Mouse (Mus musculus): ENCODE measurements around the gene Plekha7. TPM values are rescaled to one million over a fixed set of nuclear protein-coding genes. Genes with fewer than 3 reads are reported as not detected.

Gene Plekha7
- polyA plus RNA-seq, 1 experiment: not detected

DNA sequence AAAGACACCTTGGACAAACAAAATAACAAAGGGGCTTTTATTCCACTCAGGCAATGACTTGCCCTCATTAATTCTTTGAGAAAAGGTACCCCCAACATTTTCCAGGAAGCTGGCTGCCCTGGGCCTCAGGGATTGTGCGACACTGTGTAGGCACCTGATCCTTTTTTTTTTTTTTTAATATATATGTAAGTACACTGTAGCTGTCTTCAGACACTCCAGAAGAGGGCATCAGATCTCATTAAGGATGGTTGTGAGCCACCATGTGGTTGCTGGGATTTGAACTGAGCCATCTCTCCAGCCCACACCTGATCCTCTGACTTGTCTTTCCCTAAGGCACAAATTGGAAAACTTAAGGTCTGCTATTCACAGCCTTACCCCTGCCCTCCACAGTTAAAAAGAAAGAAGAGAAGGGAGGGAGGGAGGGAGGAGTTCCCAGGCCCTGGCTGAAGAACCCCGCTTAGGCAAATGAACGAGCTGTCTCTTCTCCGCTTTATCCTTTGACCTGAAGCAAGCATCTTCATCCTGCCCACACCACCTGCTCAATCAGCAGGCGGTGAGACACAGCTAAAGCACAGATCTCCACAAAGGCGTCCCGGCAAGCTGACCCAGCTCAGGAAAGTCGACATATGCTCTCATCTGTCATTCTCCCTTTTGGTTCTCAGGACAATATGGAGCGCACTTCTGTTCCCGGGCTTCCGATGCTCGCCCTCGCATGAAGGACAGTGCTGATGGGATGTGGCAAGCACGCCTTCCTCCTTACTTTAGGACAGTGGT, 85.0 kb downstream of the Plekha7 start:
- no peak for TF ChIP-seq POLR2A (IDR thresholded peaks at IDR 0.05; ENCODE audit: insufficient read depth, low read depth, low read length)
- Histone ChIP-seq H3K4me1 (ENCODE audit: control insufficient read depth, insufficient read depth, low read length) (peaks cover 4% of the 10 kb centered on the region; the same call in 1 of the 2 replicates), H3K27ac (ENCODE audit: insufficient read depth, low read depth, low read length) (no peak overlapping the region), H3K4me3 (ENCODE audit: insufficient read depth, low read depth, low read length) (no peak overlapping the region)
- WGBS: 79% methylated on average over 14 of the region's 14 CpGs

- WGBS: 59% methylated on average over 8 of the region's 8 CpGs
- TF ChIP-seq CTCF (IDR thresholded peaks at IDR 0.05; ENCODE audit: insufficient read depth, low read depth, low read length): no peak
- H3K27ac ChIP-seq (ENCODE audit: insufficient read depth, low read depth, low read length): no peak overlapping the region
Measured at GRCm38 (mm10) chr7:116222288-116223009, 85.7 kb downstream of the Plekha7 start.

GRCm38 (mm10) chr7:116221883-116222282, 86.3 kb downstream of the Plekha7 start:
- 43% methylated on average over 7 of the region's 7 CpGs for WGBS
- no peak overlapping the region for H3K4me3 ChIP-seq (ENCODE audit: insufficient read depth, low read depth, low read length)
- no peak overlapping the region for H3K27ac ChIP-seq (ENCODE audit: insufficient read depth, low read depth, low read length)
- H3K4me1 ChIP-seq (ENCODE audit: control insufficient read depth, insufficient read depth, low read length): peaks cover 3% of the 10 kb centered on the region; the same call in 1 of the 2 replicates
- no peak for TF ChIP-seq CTCF (IDR thresholded peaks at IDR 0.05; ENCODE audit: insufficient read depth, low read depth, low read length)
- no peak for TF ChIP-seq POLR2A (IDR thresholded peaks at IDR 0.05; ENCODE audit: insufficient read depth, low read depth, low read length)

More at GRCm38 (mm10) chr7:116222288-116223009, 85.7 kb downstream of the Plekha7 start:
- H3K4me1 ChIP-seq (ENCODE audit: control insufficient read depth, insufficient read depth, low read length): peaks cover 4% of the 10 kb centered on the region; the same call in 1 of the 2 replicates
- no peak overlapping the region for H3K4me3 ChIP-seq (ENCODE audit: insufficient read depth, low read depth, low read length)

GRCm38 (mm10) chr7:116220103-116220707, 88.0 kb downstream of the Plekha7 start:
- WGBS: 89% methylated on average over 12 of the region's 12 CpGs
- Histone ChIP-seq H3K4me1 (ENCODE audit: control insufficient read depth, insufficient read depth, low read length) (no peaks in the 10 kb centered on the region; the same call in 1 of the 2 replicates), H3K4me3 (ENCODE audit: insufficient read depth, low read depth, low read length) (no peak overlapping the region), H3K27ac (ENCODE audit: insufficient read depth, low read depth, low read length) (no peak overlapping the region)
- TF ChIP-seq POLR2A (IDR thresholded peaks at IDR 0.05; ENCODE audit: insufficient read depth, low read depth, low read length) (no peak), CTCF (IDR thresholded peaks at IDR 0.05; ENCODE audit: insufficient read depth, low read depth, low read length) (no peak)

- WGBS: 93% methylated on average over 7 of the region's 7 CpGs
- TF ChIP-seq CTCF (IDR thresholded peaks at IDR 0.05; ENCODE audit: insufficient read depth, low read depth, low read length) (no peak), POLR2A (IDR thresholded peaks at IDR 0.05; ENCODE audit: insufficient read depth, low read depth, low read length) (no peak)
- Histone ChIP-seq H3K4me1 (ENCODE audit: control insufficient read depth, insufficient read depth, low read length) (no peaks in the 10 kb centered on the region; the same call in 1 of the 2 replicates), H3K27ac (ENCODE audit: insufficient read depth, low read depth, low read length) (no peak overlapping the region), H3K4me3 (ENCODE audit: insufficient read depth, low read depth, low read length) (no peak overlapping the region)
Measured at GRCm38 (mm10) chr7:116217747-116218146, 90.4 kb downstream of the Plekha7 start.

DNA sequence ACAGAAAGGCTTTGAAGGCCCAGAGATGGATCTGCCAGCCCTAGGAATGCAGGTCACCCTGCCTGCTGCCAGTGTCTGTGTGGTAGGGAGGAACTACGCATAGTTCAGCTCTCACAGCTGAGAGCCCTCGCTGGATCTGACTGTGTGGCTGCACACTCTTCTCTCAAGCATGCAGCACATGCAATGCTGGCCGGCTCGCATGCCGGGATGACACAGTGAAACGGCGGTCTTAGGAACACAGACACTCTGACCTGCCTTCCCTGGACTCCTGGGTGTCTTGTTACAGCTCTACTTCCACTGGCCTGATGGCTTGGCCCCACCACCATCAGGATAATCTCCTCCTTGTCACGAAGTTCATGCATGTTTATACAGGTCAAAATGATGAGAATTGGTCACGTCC, 96.3 kb downstream of the Plekha7 start:
- Histone ChIP-seq H3K4me1 (ENCODE audit: control insufficient read depth, insufficient read depth, low read length) (peaks cover 13% of the 10 kb centered on the region), H3K4me3 (ENCODE audit: insufficient read depth, low read depth, low read length) (no peak overlapping the region), H3K27ac (ENCODE audit: insufficient read depth, low read depth, low read length) (no peak overlapping the region)
- 66% methylated on average over 9 of the region's 9 CpGs for WGBS
- no peak for TF ChIP-seq POLR2A (IDR thresholded peaks at IDR 0.05; ENCODE audit: insufficient read depth, low read depth, low read length)

GRCm38 (mm10) chr7:116209926-116210631, 98.1 kb downstream of the Plekha7 start:
- H3K4me3 ChIP-seq (ENCODE audit: insufficient read depth, low read depth, low read length): no peak overlapping the region
- no peak overlapping the region for H3K27ac ChIP-seq (ENCODE audit: insufficient read depth, low read depth, low read length)
- TF ChIP-seq CTCF (IDR thresholded peaks at IDR 0.05; ENCODE audit: insufficient read depth, low read depth, low read length) (no peak), POLR2A (IDR thresholded peaks at IDR 0.05; ENCODE audit: insufficient read depth, low read depth, low read length) (no peak)
- peaks cover 13% of the 10 kb centered on the region for H3K4me1 ChIP-seq (ENCODE audit: control insufficient read depth, insufficient read depth, low read length)
- 24% methylated on average over 10 of the region's 10 CpGs for WGBS

- no peak for TF ChIP-seq CTCF (IDR thresholded peaks at IDR 0.05; ENCODE audit: insufficient read depth, low read depth, low read length)
- no peak for TF ChIP-seq POLR2A (IDR thresholded peaks at IDR 0.05; ENCODE audit: insufficient read depth, low read depth, low read length)
- no peak overlapping the region for H3K4me3 ChIP-seq (ENCODE audit: insufficient read depth, low read depth, low read length)
- H3K4me1 ChIP-seq (ENCODE audit: control insufficient read depth, insufficient read depth, low read length): peaks cover 13% of the 10 kb centered on the region
- no peak overlapping the region for H3K27ac ChIP-seq (ENCODE audit: insufficient read depth, low read depth, low read length)
- 73% methylated on average over 8 of the region's 8 CpGs for WGBS
Measured at GRCm38 (mm10) chr7:116208880-116209279, 99.3 kb downstream of the Plekha7 start.

All from olfactory bulb, adult 2 months (tissue).